Mouse (Mus musculus) kidney, embryonic 14.5 days (tissue): ENCODE data around the gene Sox5. TPM values are rescaled to one million over a fixed set of nuclear protein-coding genes. Genes with fewer than 3 reads are reported as not detected.

ENCODE experiments used
- ATAC-seq: fragments of 200-750 bp; cut with Nextera tagmentation; 2 replicates; pipeline ENCODE4 v1.8.0; 2017; ENCODE audit warnings: moderate number of reproducible peaks, mild to moderate bottlenecking, moderate TSS enrichment, moderate library complexity; ENCODE audit not compliant: low FRiP score, low TSS enrichment
- H3K27ac ChIP-seq: fragments of 300-500 bp; sonication (generic); 2 replicates; pipeline ENCODE4 v1.5.1; 2014; ENCODE audit warnings: low read depth, mild to moderate bottlenecking, low read length, moderate library complexity, mixed read lengths
- H3K27me3 ChIP-seq: fragments of 300-500 bp; sonication (generic); 2 replicates; pipeline ENCODE4 v1.6.1; 2014; ENCODE audit warnings: mild to moderate bottlenecking, low read length; ENCODE audit not compliant: control insufficient read depth, insufficient read depth
- H3K36me3 ChIP-seq: fragments of 300-500 bp; sonication (generic); 2 replicates; pipeline ENCODE4 v1.6.1; 2014; ENCODE audit warnings: low read length, mixed read lengths; ENCODE audit not compliant: control insufficient read depth, insufficient read depth
- H3K4me1 ChIP-seq: fragments of 300-500 bp; sonication (generic); 2 replicates; pipeline ENCODE4 v1.6.1; 2014; ENCODE audit warnings: low read length, mixed read lengths; ENCODE audit not compliant: control insufficient read depth, insufficient read depth
- H3K4me2 ChIP-seq: fragments of 300-500 bp; sonication (generic); replicated peaks from 2 replicates; pipeline ENCODE4 v1.6.1; 2014; ENCODE audit warnings: low read depth, mild to moderate bottlenecking, low read length
- H3K4me3 ChIP-seq: fragments of 300-500 bp; sonication (generic); 2 replicates; pipeline ENCODE4 v1.5.1; 2014; ENCODE audit warnings: mild to moderate bottlenecking, low read length
- H3K9ac ChIP-seq: fragments of 300-500 bp; sonication (generic); 2 replicates; pipeline ENCODE4 v1.6.1; 2014; ENCODE audit warnings: low read depth, mild to moderate bottlenecking, low read length, moderate library complexity
- H3K9me3 ChIP-seq: fragments of 300-500 bp; sonication (generic); 2 replicates; pipeline ENCODE4 v1.6.1; 2016; ENCODE audit warnings: low read length; ENCODE audit not compliant: control insufficient read depth
- WGBS: fragments of 180-500 bp; shearing (Covaris S2); extraction: QIAGEN DNeasy Blood & Tissue Kit; methylation state at CpG from one replicate; pipeline ENCODE4 v1.1.7; 2014; 5-methylcytosine and 5-hydroxymethylcytosine counted together
- polyA plus RNA-seq: library from polyadenylated mRNA; unstranded; fragments of >200 nt; fragmentation: Nextera tagmentation; extraction: Ambion mirVana; gene quantifications from 2 replicates; pipeline ENCODE4 v1.2.1, GENCODE M21; 2014

Sox5 gene
- polyA plus RNA-seq, 1 experiment from 2014 or later: 13.0 TPM

DNA sequence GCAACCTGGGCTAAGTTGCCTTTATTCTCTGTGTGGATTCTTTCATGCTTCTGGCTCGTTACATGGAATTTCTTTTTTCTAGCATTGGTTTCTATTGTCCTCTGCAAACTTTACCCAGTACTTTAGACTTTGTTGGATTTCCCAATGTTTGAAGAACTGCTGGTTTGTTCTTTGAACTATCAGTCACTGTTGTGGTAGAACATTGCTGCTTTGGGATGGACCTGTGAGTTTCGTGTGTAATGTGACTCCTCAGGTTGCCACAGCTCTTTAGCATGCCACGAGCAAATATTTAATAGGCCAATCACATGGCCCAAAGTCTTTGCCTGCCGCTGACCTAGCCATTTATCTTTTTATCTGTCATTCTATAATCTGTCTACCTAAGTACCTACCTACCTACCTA lies 470.0 kb downstream of the Sox5 start:
- no peaks in the 10 kb centered on the region for H3K9me3 ChIP-seq
- no peaks in the 10 kb centered on the region for H3K27me3 ChIP-seq
- H3K4me2 ChIP-seq: no peak overlapping the region
- 0 out of 2 replicates have a peak, but pooled peaks cover 3% of the 10 kb centered on the region for H3K4me1 ChIP-seq
- WGBS: 62% methylated on average over 4 of the region's 4 CpGs
- no peak overlapping the region for H3K9ac ChIP-seq
- no peaks in the 10 kb centered on the region for H3K36me3 ChIP-seq
- ATAC-seq: no peak
- no peak overlapping the region for H3K4me3 ChIP-seq
- H3K27ac ChIP-seq: no peak overlapping the region

DNA sequence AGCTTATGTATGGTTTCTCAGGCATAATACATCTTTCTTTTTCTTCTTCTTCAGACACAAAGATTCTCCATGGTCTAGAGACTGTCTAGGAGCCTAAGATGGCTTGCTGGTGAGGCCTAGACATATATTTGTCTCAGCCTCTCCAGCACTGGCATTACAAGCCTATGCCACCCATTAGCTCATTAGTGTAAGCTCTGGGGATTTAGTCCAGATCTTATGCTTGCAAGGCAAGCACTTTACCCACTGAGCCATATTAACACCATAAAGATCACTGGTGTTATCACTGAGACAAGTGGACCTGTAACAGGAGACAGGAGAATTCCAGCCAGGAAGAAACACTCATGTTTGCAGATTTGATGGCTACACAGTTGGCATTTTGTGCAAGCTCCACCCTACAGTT lies 472.6 kb downstream of the Sox5 start:
- H3K27ac ChIP-seq: no peak overlapping the region
- no peaks in the 10 kb centered on the region for H3K36me3 ChIP-seq
- H3K4me3 ChIP-seq: no peak overlapping the region
- 0 out of 2 replicates have a peak, but pooled peaks cover 3% of the 10 kb centered on the region for H3K4me1 ChIP-seq
- no peaks in the 10 kb centered on the region for H3K9me3 ChIP-seq
- no peak for ATAC-seq
- no peak overlapping the region for H3K9ac ChIP-seq
- H3K27me3 ChIP-seq: no peaks in the 10 kb centered on the region
- no peak overlapping the region for H3K4me2 ChIP-seq

DNA sequence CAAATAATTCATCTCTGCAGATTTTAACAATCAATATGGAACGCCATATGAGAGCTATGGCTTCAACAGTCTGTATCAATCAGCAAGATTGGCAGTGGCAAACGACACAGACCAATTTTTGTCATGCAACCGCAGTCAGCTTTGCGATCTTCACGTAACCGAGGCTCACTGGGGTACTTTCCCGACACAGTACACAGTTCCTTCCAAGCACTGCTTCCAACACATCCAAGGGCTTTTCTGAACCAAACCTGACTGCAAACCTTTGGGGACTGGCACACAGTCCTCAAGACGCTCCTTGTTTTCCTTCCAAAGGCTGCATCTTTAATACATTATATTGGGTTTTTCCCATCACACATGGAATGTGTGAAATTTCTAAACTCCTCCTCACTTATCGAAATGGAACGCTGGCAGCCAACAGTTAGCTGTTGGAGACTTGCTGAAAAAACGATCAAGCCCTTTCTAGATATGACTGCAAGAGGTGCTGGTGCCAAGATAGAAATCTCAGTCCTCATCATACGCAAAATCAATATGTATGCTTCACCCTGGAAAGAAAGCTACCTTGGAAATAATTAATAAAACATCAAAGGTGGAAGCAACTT lies 474.1 kb downstream of the Sox5 start:
- no peak for ATAC-seq
- Histone ChIP-seq H3K4me3 (no peak overlapping the region), H3K9me3 (no peaks in the 10 kb centered on the region), H3K9ac (no peak overlapping the region), H3K27ac (no peak overlapping the region), H3K27me3 (no peaks in the 10 kb centered on the region), H3K4me1 (no peaks in the 10 kb centered on the region), H3K36me3 (no peaks in the 10 kb centered on the region), H3K4me2 (no peak overlapping the region)
- 93% methylated on average over 12 of the region's 12 CpGs for WGBS

DNA sequence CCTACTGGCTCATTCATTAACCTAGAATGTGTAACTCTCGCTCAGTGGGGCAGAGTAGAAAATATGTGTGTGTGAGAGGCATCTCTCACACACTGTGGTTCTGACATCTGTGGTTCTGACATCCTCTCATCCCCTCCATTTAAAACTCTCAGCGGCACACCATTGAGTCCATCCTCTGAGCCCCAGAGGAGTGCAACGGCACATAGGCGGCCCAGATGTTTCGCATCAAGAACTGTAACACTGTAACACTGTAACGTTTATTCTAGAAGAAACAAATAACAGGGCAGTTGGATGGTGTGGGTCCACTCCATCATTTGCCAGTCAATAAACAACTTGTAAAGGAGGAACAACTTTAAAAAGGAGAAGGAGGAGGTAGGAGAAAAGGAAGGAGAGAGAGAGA lies 479.0 kb downstream of the Sox5 start:
- Histone ChIP-seq H3K4me3 (no peak overlapping the region), H3K36me3 (no peaks in the 10 kb centered on the region), H3K4me2 (no peak overlapping the region), H3K4me1 (no peaks in the 10 kb centered on the region; the same call in 1 of the 2 replicates), H3K27me3 (no peaks in the 10 kb centered on the region), H3K9ac (no peak overlapping the region), H3K27ac (no peak overlapping the region), H3K9me3 (no peaks in the 10 kb centered on the region)
- ATAC-seq: no peak
- WGBS: 74% methylated on average over 6 of the region's 6 CpGs

DNA sequence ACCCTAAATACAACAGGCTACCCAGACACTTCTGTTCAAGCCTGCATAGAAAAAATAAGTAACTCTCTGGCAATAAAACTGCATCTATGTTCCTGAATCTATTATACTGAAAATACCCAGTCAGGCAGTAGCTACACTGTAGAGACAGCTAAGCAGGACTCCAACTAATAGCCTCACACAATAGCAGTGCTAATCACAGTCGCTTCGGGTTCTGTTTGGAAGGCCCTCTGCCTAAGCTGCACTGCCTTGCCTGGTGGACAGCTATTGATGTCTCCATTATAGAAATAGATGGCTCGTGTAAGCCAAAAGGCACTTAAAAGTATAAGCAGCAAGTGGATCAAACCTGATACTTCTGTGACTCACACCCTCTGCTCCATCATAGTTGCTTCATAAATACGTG lies 480.7 kb downstream of the Sox5 start:
- no peak overlapping the region for H3K4me3 ChIP-seq
- H3K4me1 ChIP-seq: no peaks in the 10 kb centered on the region; the same call in 1 of the 2 replicates
- whole genome bisulfite sequencing: 62% methylated on average over 4 of the region's 4 CpGs
- H3K36me3 ChIP-seq: no peaks in the 10 kb centered on the region
- no peaks in the 10 kb centered on the region for H3K27me3 ChIP-seq
- no peak for ATAC-seq
- no peak overlapping the region for H3K4me2 ChIP-seq
- H3K9ac ChIP-seq: no peak overlapping the region
- no peaks in the 10 kb centered on the region for H3K9me3 ChIP-seq
- H3K27ac ChIP-seq: no peak overlapping the region

DNA sequence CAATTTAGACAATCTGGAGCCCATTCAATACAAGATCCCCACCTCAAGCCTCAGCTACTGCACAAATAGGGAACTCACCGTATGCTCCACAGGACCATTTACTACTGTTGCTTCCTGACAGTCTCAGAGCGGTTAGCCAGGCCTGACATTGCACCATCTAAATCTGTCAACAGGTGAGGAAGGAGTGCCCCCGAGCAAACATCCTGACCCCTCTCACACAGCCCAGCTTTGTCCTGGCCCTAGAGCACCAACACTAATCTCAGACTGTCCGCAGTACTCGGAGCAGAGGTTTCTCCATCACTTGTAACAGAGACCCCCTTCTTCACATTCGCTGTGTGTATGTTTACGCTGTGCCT lies 482.3 kb downstream of the Sox5 start:
- Histone ChIP-seq H3K4me2 (no peak overlapping the region), H3K27me3 (no peaks in the 10 kb centered on the region), H3K9ac (no peak overlapping the region), H3K4me3 (no peak overlapping the region), H3K9me3 (peaks cover 9% of the 10 kb centered on the region; the same call in 1 of the 2 replicates), H3K27ac (no peak overlapping the region), H3K4me1 (no peaks in the 10 kb centered on the region; the same call in 1 of the 2 replicates), H3K36me3 (no peaks in the 10 kb centered on the region)
- ATAC-seq: no peak
- 28% methylated on average over 7 of the region's 7 CpGs for WGBS

DNA sequence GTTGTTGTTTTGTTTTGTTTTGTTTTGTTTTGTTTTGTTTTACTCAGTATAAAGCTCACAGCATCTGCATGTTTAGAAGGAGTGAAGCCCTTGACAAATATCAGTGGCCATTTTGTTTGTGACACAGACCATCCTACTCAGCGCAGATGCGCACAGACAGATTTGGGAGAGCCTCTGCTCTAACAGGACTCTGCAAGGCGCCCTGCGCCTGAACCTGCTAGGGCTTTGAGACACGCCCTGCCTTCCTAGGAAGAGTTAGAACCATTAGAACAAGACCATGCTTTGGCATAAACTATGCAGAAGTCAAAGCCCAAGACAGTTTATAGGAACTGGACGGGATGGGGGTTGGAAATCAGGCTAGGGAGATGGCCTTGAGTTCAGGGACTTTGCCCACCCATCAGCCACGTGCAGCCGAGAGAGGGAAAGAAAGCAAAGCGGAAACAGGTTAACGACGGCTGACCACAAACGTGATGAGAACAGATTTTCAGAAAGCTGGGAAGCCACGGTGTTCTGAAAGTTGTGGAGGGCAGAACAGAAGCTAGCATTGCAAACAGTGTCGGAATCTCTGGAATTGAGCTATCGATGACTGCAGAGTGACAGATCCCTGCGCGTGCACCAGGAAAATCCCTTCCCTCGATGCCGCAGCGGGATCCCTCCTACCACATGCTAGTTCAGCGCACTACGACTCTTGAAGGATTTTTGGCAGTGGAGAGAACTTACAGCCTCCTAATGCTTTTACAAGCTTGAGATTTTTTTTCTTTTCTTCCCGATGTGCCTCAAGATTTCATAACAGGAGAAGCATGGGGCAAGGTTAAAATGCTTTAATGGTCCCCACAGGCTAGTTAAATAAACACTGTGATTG lies 482.9 kb downstream of the Sox5 start:
- Histone ChIP-seq H3K4me3 (no peak overlapping the region), H3K4me1 (no peaks in the 10 kb centered on the region; the same call in 1 of the 2 replicates), H3K27me3 (no peaks in the 10 kb centered on the region), H3K27ac (no peak overlapping the region), H3K9ac (no peak overlapping the region), H3K9me3 (peaks cover 9% of the 10 kb centered on the region; the same call in 1 of the 2 replicates), H3K36me3 (no peaks in the 10 kb centered on the region), H3K4me2 (no peak overlapping the region)
- 62% methylated on average over 23 of the region's 23 CpGs for WGBS
- no peak for ATAC-seq

DNA sequence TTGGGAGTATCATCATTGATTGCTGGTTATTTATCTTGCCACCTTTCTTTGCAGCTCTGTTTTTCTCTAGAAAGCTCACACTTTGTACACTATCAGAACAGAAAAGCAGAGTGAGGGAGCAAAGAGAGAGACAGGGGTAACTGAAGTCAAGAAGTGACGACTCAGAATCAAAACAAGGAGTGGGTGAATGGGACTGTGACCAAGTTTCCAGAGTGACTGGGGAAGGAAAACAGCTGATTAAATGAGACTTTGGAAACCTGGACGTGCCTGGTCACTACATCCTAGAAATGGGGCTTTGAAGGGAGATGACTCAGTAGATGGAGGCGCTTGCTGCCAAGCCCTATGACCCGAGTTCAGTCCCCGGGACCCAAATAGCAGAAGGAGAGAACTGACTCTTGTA lies 483.9 kb downstream of the Sox5 start:
- no peak for ATAC-seq
- H3K9me3 ChIP-seq: peaks cover 9% of the 10 kb centered on the region; the same call in 1 of the 2 replicates
- WGBS: 80% methylated on average over 5 of the region's 5 CpGs

DNA sequence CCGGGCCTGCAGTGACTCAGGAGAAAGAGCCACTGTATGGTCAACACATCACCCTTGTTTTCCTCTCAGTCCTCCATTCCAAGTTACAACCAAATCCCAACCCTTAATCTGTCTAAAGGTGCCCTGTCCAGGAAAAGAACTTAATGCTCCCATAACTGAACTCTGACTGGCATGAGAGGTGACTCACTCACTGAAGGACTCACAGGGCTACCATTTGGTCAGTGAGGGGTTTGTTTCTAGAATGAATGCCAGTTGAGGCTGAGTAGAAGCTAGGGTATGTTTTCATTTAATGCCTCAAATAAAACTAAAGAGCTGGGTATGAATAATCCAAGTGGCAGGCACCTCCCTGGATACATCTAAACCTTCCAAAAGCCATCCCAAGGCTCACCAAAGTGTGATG lies 484.6 kb downstream of the Sox5 start:
- H3K4me3 ChIP-seq: no peak overlapping the region
- H3K36me3 ChIP-seq: no peaks in the 10 kb centered on the region
- H3K4me2 ChIP-seq: no peak overlapping the region
- no peak overlapping the region for H3K27ac ChIP-seq
- no peaks in the 10 kb centered on the region; the same call in 1 of the 2 replicates for H3K4me1 ChIP-seq
- peaks cover 9% of the 10 kb centered on the region; the same call in 1 of the 2 replicates for H3K9me3 ChIP-seq
- WGBS: 65% methylated on average over 1 of the region's 1 CpGs
- H3K27me3 ChIP-seq: no peaks in the 10 kb centered on the region
- no peak overlapping the region for H3K9ac ChIP-seq
- no peak for ATAC-seq

More for the DNA sequence above, 483.9 kb downstream of the Sox5 start:
- Histone ChIP-seq H3K4me3 (no peak overlapping the region), H3K36me3 (no peaks in the 10 kb centered on the region), H3K9ac (no peak overlapping the region), H3K27ac (no peak overlapping the region), H3K27me3 (no peaks in the 10 kb centered on the region), H3K4me1 (no peaks in the 10 kb centered on the region; the same call in 1 of the 2 replicates), H3K4me2 (no peak overlapping the region)
